Mouse (Mus musculus) kidney, embryonic 15.5 days (tissue): ENCODE data around the gene Gab2. TPM values are rescaled to one million over a fixed set of nuclear protein-coding genes. Genes with fewer than 3 reads are reported as not detected.

ENCODE experiments used
- ATAC-seq: fragments of 200-750 bp; cut with Nextera tagmentation; replicated peaks from 2 replicates; pipeline ENCODE4 v1.8.0; 2017; ENCODE audit warnings: moderate TSS enrichment; ENCODE audit not compliant: low FRiP score
- H3K27ac ChIP-seq: fragments of 300-500 bp; sonication (generic); 2 replicates; pipeline ENCODE4 v1.5.1; 2015; ENCODE audit warnings: mild to moderate bottlenecking, inconsistent platforms
- H3K27me3 ChIP-seq: fragments of 300-500 bp; sonication (generic); 2 replicates; pipeline ENCODE4 v1.6.1; 2015; ENCODE audit warnings: inconsistent platforms
- H3K36me3 ChIP-seq: fragments of 300-500 bp; sonication (generic); 2 replicates; pipeline ENCODE4 v1.6.1; 2015; ENCODE audit warnings: inconsistent platforms
- H3K4me1 ChIP-seq: fragments of 300-500 bp; sonication (generic); 2 replicates; pipeline ENCODE4 v1.6.1; 2015; ENCODE audit warnings: inconsistent platforms
- H3K4me2 ChIP-seq: fragments of 300-500 bp; sonication (generic); 2 replicates; pipeline ENCODE4 v1.6.1; 2015; ENCODE audit warnings: moderate library complexity, mild to moderate bottlenecking, inconsistent platforms
- H3K4me3 ChIP-seq: fragments of 300-500 bp; sonication (generic); replicated peaks from 2 replicates; pipeline ENCODE4 v1.5.1; 2015; ENCODE audit warnings: mild to moderate bottlenecking, inconsistent platforms
- H3K9ac ChIP-seq: fragments of 300-500 bp; sonication (generic); 2 replicates; pipeline ENCODE4 v1.6.1; 2015; ENCODE audit warnings: mild to moderate bottlenecking, inconsistent platforms
- H3K9me3 ChIP-seq: fragments of 300-500 bp; sonication (generic); replicated peaks from 2 replicates; pipeline ENCODE4 v1.6.1; 2016; ENCODE audit warnings: inconsistent platforms
- WGBS: fragments of 180-500 bp; shearing (Covaris S2); methylation state at CpG from one replicate; pipeline ENCODE4 v1.1.7; 2015; ENCODE audit warnings: mixed read lengths; 5-methylcytosine and 5-hydroxymethylcytosine counted together
- polyA plus RNA-seq: library from polyadenylated mRNA; unstranded; fragments of >200 nt; fragmentation: Nextera tagmentation; extraction: Ambion mirVana; gene quantifications from 2 replicates; pipeline ENCODE4 v1.2.1, GENCODE M21; 2015

The Gab2 gene
- polyA plus RNA-seq, 1 experiment from 2014 or later: 14.5 TPM

DNA sequence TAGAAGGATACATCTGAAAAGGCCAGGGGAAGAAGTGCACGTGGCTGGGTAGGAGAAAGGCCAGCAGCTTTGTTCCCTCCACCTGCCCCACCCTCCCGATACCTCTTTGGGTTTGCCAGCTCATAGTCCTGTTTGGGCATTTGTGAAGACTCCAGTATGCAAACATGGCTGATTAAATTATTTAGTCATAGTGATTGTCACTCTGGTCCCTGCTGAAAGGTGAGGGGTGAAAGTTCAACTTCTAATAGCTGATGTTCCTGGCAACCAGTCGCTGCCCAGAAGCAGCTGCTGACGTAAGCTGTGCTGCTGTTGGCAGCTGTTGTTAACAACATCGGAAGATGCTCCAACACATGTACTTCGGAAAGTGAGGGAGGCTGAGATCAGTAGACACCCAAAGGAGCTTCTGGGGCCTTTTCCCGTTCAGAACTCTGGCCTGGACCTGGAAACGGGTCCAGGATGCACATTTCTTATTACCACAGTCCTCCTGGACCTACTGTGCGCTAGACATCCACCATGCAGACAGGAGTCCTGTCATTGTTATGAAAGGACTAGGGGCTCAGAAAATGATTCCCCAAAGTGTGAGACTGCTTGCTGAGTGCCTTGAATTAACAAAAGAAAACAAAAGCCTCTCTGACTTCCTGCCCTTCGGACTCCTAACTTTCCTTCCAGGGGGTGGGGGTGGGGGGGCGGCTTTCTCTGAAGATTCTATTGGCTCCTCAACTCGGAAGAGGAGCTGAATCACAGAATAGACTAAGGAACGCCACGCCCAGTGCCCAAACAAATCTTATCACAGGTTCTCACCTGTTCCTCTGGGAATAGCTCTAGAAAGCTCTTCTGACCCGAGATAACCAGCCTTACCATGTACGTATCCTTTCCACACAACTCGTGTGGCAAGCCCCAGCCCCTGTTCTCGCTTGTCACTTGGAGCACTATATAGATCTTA, 259.8 kb downstream of the Gab2 start:
- H3K9me3 ChIP-seq: no peaks in the 10 kb centered on the region
- H3K4me1 ChIP-seq: no peaks in the 10 kb centered on the region
- no peaks in the 10 kb centered on the region for H3K36me3 ChIP-seq
- 74% methylated on average over 18 of the region's 18 CpGs for WGBS
- H3K4me2 ChIP-seq: no peak overlapping the region
- no peaks in the 10 kb centered on the region for H3K27me3 ChIP-seq
- ATAC-seq: no peak
- H3K9ac ChIP-seq: no peak overlapping the region
- H3K27ac ChIP-seq: no peak overlapping the region
- H3K4me3 ChIP-seq: no peak overlapping the region

DNA sequence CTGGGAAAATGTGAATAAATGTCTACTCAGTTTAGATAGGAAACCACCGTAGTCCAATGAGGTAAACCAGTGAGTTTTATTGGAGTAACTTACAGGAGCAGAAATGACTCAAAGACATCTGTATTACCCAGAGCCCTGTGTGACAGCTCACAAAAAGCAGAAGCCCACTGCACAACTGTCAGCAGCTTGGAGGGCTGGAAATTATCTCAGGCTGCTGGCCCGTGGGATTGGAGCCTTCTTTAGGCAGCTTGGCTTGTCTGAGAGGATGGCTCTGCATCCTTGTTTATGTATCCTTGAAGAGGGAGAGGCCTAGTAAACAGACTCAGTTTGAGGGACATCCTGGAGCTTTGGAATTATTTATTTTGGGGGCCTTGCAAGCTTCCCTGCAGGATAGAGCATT, 261.6 kb downstream of the Gab2 start:
- H3K4me3 ChIP-seq: no peak overlapping the region
- ATAC-seq: no peak
- H3K27ac ChIP-seq: no peak overlapping the region
- H3K27me3 ChIP-seq: no peaks in the 10 kb centered on the region
- H3K9ac ChIP-seq: no peak overlapping the region
- no peaks in the 10 kb centered on the region for H3K4me1 ChIP-seq
- no peaks in the 10 kb centered on the region for H3K36me3 ChIP-seq
- H3K4me2 ChIP-seq: no peak overlapping the region
- H3K9me3 ChIP-seq: no peaks in the 10 kb centered on the region
- WGBS: 78% methylated on average over 2 of the region's 2 CpGs

DNA sequence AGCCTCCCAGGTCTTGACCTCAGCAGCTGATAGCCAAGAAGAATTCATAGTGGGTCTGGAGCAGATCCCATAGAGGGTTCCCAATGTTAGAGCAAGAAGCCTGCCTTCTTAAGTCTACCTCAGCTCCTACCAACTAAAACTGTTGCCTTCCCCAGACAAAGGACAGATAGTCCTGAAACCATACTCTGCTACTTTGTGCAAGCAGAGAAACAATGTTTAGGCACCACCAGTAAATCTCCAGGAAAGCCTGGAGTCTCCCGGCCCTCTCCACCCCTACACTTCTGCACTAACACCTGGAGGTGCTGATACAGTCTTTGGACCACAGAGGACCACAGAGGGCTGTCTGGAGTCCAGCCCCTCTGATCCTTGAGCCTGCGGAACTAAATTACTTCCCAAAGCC, 263.3 kb downstream of the Gab2 start:
- Histone ChIP-seq H3K9me3 (no peaks in the 10 kb centered on the region), H3K27ac (no peak overlapping the region), H3K4me3 (no peak overlapping the region), H3K27me3 (no peaks in the 10 kb centered on the region), H3K36me3 (0 out of 2 replicates have a peak, but pooled peaks cover 4% of the 10 kb centered on the region), H3K4me1 (no peaks in the 10 kb centered on the region), H3K9ac (no peak overlapping the region), H3K4me2 (no peak overlapping the region)
- ATAC-seq: no peak
- WGBS: 64% methylated on average over 2 of the region's 2 CpGs

DNA sequence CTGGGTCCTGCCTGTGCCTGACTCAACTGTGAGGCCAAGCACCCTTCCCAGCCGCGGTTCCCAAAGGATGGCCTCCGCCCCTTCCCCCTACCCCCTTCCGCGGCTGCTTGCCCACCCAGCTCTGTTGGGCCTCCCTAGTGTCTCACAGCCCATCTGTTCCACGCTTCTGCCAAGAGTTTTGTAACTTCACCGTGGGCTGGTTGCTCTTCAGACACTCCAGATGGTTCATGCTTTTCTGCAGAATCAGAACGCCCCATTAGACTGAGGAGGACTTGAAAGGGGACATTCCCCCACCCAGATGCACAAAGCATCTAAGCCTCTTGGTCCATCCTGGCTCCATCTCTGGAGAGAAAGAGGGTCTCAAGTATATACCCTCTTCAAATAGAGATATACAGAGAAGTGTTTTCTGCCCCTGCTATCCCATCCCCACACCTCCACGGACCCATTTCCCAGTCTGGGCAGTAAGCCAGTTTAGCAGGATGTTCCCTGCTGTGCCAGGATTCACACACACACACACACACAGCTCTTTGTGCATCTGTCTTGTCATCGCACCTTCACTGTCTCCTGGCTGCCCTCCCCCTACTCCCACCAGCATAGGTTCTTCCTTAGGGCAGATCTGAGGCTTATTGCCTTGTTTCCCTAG, 264.0 kb downstream of the Gab2 start:
- no peak for ATAC-seq
- 57% methylated on average over 10 of the region's 10 CpGs for WGBS

DNA sequence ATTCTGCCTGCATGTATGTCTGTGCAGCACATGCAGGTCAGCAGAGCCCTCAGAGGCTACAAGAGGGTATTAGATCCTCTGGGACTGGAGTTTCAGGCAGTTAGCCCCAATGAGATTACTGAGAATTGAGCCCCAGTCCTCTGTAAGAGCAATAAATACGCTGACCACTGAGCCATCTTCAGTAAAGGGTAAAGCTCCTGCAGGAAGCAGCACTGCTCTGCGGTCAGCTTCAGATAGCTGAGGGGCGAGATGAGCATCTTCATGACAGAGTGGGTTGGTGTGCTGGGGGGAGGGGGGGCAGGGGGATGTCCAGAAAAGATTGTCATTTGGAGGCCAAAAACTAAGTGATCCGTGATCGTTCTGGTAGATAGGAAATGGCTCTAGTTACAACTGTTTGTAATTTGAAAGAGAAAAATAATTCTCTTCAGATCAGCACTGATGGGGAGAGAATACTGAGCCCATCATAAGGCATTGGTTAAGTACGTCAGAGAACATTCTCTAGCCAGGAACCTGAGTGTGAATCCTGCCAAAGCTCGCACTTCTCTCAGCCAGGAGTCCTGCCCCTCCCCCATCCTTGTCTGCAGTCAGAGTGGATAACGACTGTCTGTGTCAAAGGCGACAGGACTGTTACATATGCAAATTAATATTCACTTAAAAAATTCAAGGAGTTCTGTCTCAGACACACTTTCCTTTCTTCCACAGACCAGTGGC, 264.9 kb downstream of the Gab2 start:
- H3K9ac ChIP-seq: no peak overlapping the region
- H3K36me3 ChIP-seq: 0 out of 2 replicates have a peak, but pooled peaks cover 4% of the 10 kb centered on the region
- no peak overlapping the region for H3K27ac ChIP-seq
- no peak overlapping the region for H3K4me2 ChIP-seq
- WGBS: 79% methylated on average over 9 of the region's 9 CpGs
- no peaks in the 10 kb centered on the region for H3K4me1 ChIP-seq
- ATAC-seq: no peak
- no peaks in the 10 kb centered on the region for H3K27me3 ChIP-seq
- H3K4me3 ChIP-seq: no peak overlapping the region
- no peaks in the 10 kb centered on the region for H3K9me3 ChIP-seq

More for the DNA sequence above, 264.0 kb downstream of the Gab2 start:
- no peaks in the 10 kb centered on the region for H3K4me1 ChIP-seq
- H3K27me3 ChIP-seq: no peaks in the 10 kb centered on the region
- H3K9ac ChIP-seq: no peak overlapping the region
- H3K9me3 ChIP-seq: no peaks in the 10 kb centered on the region
- 0 out of 2 replicates have a peak, but pooled peaks cover 4% of the 10 kb centered on the region for H3K36me3 ChIP-seq
- H3K4me2 ChIP-seq: no peak overlapping the region
- H3K27ac ChIP-seq: no peak overlapping the region
- no peak overlapping the region for H3K4me3 ChIP-seq

DNA sequence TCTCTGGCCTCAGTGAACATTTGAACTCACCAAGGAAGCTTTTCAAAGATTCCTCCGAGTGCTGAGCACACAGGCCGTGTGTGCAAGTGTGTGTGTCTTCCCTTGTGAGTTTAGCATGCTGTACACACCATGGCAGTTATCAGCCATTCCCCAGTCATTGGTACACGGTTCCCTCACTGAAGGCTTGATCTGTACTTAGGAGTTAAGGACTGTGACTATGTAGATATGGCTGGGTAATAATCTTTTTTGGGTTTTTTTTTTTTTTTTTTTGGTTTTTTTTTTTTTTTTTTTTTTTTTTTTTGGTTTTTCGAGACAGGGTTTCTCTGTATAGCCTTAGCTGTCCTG, 265.4 kb downstream of the Gab2 start:
- no peak for ATAC-seq
- Histone ChIP-seq H3K27ac (no peak overlapping the region), H3K4me3 (no peak overlapping the region), H3K9me3 (no peaks in the 10 kb centered on the region), H3K4me1 (no peaks in the 10 kb centered on the region), H3K9ac (no peak overlapping the region), H3K36me3 (0 out of 2 replicates have a peak, but pooled peaks cover 4% of the 10 kb centered on the region), H3K4me2 (no peak overlapping the region), H3K27me3 (no peaks in the 10 kb centered on the region)
- 88% methylated on average over 4 of the region's 4 CpGs for WGBS

DNA sequence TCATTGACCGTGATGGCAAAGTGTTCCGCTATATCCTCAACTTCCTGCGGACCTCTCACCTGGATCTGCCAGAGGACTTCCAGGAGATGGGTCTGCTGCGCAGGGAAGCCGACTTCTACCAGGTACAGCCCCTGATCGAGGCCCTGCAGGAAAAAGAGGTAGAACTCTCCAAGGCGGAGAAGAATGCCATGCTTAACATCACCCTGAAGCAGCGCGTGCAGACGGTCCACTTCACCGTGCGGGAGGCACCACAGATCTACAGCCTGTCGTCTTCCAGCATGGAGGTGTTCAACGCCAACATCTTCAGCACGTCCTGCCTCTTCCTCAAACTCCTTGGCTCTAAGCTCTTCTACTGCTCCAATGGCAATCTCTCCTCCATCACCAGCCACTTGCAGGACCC, 266.1 kb downstream of the Gab2 start:
- no peak overlapping the region for H3K27ac ChIP-seq
- no peak overlapping the region for H3K9ac ChIP-seq
- H3K4me3 ChIP-seq: no peak overlapping the region
- ATAC-seq: no peak
- H3K9me3 ChIP-seq: no peaks in the 10 kb centered on the region
- 0 out of 2 replicates have a peak, but pooled peaks cover 4% of the 10 kb centered on the region for H3K36me3 ChIP-seq
- H3K4me1 ChIP-seq: no peaks in the 10 kb centered on the region
- no peaks in the 10 kb centered on the region for H3K27me3 ChIP-seq
- H3K4me2 ChIP-seq: no peak overlapping the region
- 95% methylated on average over 15 of the region's 15 CpGs for WGBS

DNA sequence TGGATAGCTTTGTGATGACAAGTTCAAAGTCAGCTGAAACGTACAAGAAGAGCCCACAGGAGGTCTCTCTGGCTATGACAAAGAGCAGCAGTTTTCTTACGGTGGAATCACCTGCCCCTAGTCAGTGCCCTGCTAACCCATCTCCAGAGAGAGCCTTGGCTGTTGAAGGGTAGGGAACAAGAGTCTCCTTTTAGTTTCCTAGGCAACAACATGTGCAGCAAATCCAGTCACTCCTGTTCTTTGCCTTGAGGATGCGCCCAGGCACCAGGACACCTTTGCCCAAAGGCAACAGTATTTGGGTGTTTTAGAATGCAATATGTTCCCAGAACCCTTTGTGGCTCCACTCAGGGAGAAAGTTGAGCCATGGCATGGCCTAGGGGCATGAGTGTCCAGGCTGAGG, 266.9 kb downstream of the Gab2 start:
- no peak overlapping the region for H3K27ac ChIP-seq
- H3K27me3 ChIP-seq: no peaks in the 10 kb centered on the region
- 0 out of 2 replicates have a peak, but pooled peaks cover 4% of the 10 kb centered on the region for H3K36me3 ChIP-seq
- no peak for ATAC-seq
- no peaks in the 10 kb centered on the region for H3K9me3 ChIP-seq
- H3K9ac ChIP-seq: no peak overlapping the region
- H3K4me2 ChIP-seq: no peak overlapping the region
- H3K4me3 ChIP-seq: no peak overlapping the region
- WGBS: 90% methylated on average over 3 of the region's 3 CpGs
- no peaks in the 10 kb centered on the region for H3K4me1 ChIP-seq

DNA sequence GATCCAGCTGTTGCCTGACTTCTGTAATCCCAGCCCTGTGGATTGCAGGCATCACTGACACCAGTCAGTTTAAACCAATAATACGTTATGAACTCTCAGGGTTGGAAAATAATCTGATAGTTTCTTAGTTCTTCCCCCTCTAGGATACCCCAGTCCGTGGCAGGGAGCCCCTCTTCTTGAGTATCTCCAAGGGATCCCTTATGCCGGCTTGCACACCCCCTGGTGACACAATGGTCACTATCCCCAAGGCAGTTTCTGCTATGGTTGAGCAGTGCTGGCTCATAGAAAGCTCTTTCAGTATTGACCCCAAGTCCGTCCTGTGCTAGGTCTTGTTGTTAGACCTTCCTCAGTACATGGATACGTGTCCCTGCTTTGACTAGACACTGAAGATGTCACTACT, 267.4 kb downstream of the Gab2 start:
- no peak overlapping the region for H3K9ac ChIP-seq
- no peaks in the 10 kb centered on the region for H3K27me3 ChIP-seq
- ATAC-seq: no peak
- no peaks in the 10 kb centered on the region for H3K9me3 ChIP-seq
- 81% methylated on average over 5 of the region's 5 CpGs for WGBS
- H3K4me1 ChIP-seq: no peaks in the 10 kb centered on the region
- no peak overlapping the region for H3K27ac ChIP-seq
- H3K36me3 ChIP-seq: 0 out of 2 replicates have a peak, but pooled peaks cover 4% of the 10 kb centered on the region
- H3K4me3 ChIP-seq: no peak overlapping the region
- no peak overlapping the region for H3K4me2 ChIP-seq

DNA sequence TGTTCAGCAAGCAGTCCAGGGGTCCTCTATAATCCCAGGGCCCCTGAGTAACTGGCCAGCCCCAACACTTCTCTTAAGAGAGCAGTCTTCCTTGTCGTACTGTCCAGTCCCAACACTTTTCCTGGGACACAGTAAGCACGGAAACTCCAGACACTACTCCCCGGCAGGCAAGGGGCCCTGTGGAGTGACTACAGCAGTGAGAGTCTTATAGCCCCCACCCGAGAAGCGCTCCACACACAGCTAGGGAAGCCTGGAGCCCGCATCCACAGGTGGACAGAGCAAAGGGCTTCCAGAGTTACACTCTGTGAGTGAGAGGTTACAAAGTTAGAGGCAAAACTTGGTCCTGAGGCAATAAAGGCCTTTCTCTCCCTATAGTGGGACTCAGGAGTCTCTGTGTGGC, 268.1 kb downstream of the Gab2 start:
- 93% methylated on average over 6 of the region's 6 CpGs for WGBS
- no peak overlapping the region for H3K4me3 ChIP-seq
- no peak for ATAC-seq
- no peak overlapping the region for H3K9ac ChIP-seq
- H3K27me3 ChIP-seq: no peaks in the 10 kb centered on the region
- no peaks in the 10 kb centered on the region for H3K4me1 ChIP-seq
- no peaks in the 10 kb centered on the region for H3K9me3 ChIP-seq
- no peak overlapping the region for H3K4me2 ChIP-seq
- H3K27ac ChIP-seq: no peak overlapping the region
- H3K36me3 ChIP-seq: 0 out of 2 replicates have a peak, but pooled peaks cover 4% of the 10 kb centered on the region

DNA sequence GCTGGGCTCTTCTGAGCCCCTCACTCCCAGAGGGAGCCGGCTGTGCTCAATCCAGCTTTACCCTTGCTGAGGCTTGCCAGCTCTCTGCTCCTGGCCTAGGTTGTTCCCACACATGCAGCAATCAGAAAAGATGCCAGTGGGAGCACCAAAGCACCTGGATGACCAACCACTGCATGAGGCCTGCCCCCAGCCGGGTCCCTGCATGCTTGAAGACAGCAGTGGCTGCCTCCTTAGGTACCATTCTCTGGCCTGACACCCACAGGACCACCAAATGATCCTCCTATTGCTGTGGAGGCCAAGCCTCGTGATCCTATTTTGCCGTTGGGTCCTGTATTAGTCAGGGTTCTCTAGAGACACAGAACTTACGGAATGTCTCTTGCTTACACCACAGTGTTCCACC, 269.5 kb downstream of the Gab2 start:
- H3K27ac ChIP-seq: no peak overlapping the region
- H3K27me3 ChIP-seq: no peaks in the 10 kb centered on the region
- no peak overlapping the region for H3K4me3 ChIP-seq
- no peaks in the 10 kb centered on the region for H3K9me3 ChIP-seq
- H3K4me1 ChIP-seq: no peaks in the 10 kb centered on the region
- no peak overlapping the region for H3K9ac ChIP-seq
- no peak overlapping the region for H3K4me2 ChIP-seq
- 88% methylated on average over 5 of the region's 5 CpGs for WGBS
- 0 out of 2 replicates have a peak, but pooled peaks cover 4% of the 10 kb centered on the region for H3K36me3 ChIP-seq
- no peak for ATAC-seq
